Mouse (Mus musculus): Measurements from ENCODE around the gene Psmb7. TPM values are rescaled to one million over a fixed set of nuclear protein-coding genes. Genes with fewer than 3 reads are reported as not detected.

Psmb7 gene
- polyA plus RNA-seq, 1 experiment from 2014 or later, result 214 TPM

DNA sequence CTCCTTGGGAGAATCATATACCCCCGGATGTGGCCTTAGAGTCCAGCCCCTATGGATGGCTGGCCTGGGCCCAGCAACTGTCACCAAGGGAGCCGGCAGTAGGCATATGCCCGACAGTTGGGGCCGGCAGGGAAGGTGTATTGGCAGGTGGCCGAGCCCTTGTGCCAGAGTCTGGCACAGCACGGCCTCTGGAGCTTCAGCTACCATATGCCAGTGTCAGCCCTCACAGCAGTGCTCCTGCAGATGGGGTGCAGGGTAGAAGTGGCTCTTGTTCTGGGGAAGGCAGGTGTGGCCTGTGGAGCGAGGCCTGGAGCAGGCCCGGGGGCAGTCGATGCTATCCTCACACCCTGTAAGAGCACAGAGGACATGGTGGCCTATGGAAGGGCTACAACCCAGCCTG is 104.2 kb downstream of the Psmb7 start:
- Histone ChIP-seq H3K27me3 (ENCODE audit: control insufficient read depth, insufficient read depth, low read length) (no peaks in the 10 kb centered on the region), H3K27ac (ENCODE audit: low read length) (no peak overlapping the region), H3K4me3 (ENCODE audit: low read length) (no peak overlapping the region), H3K4me1 (ENCODE audit: control insufficient read depth, insufficient read depth, low read length) (peaks cover 61% of the 10 kb centered on the region), H3K9me3 (replicated peaks; ENCODE audit: control insufficient read depth, low read length) (no peaks in the 10 kb centered on the region), H3K4me2 (ENCODE audit: low read depth, low read length) (no peak overlapping the region), H3K36me3 (ENCODE audit: control insufficient read depth, insufficient read depth) (no peaks in the 10 kb centered on the region), H3K9ac (ENCODE audit: low read length) (no peak overlapping the region)
- no peak for ATAC-seq (replicated peaks; ENCODE audit: extremely low read depth, insufficient read depth, low FRiP score)
- WGBS, result 87% methylated on average over 9 of the region's 9 CpGs

Small RNA genes within 50 kb of the gene (microRNA-seq; reads per million reads assigned to microRNA genes)
- not detected for gene Gm27634

Other genes starting within 250 kb of the Psmb7 start
- gene Nek6, start 132.4 kb downstream of the Psmb7 start, polyA plus RNA-seq (2015; fragmentation: Nextera tagmentation; extraction: Ambion mirVana), result 66.2 and 67.9 TPM in 2 replicates
- gene Nr5a1, start 70.5 kb upstream of the Psmb7 start, polyA plus RNA-seq (2015; fragmentation: Nextera tagmentation; extraction: Ambion mirVana), result not detected in 2 replicates